Mouse (Mus musculus): ENCODE data around the gene Car11.

The Car11 gene

GRCm38 (mm10) chr7:45709677-45710355 is 10.2 kb downstream of the Car11 start:
- no peak for DNase-seq (ENCODE audit: extremely low read depth, low read depth, low spot score)

GRCm38 (mm10) chr7:45710477-45711191 is 11.0 kb downstream of the Car11 start:
- no peak for DNase-seq (ENCODE audit: extremely low read depth, low read depth, low spot score)

- no peak for DNase-seq (ENCODE audit: extremely low read depth, low read depth, low spot score)
These were observed 11.8 kb downstream of the Car11 start for GRCm38 (mm10) chr7:45711316-45712021.

GRCm38 (mm10) chr7:45712022-45712757 is 12.5 kb downstream of the Car11 start:
- no peak for DNase-seq (ENCODE audit: extremely low read depth, low read depth, low spot score)

GRCm38 (mm10) chr7:45713396-45713795 is 13.8 kb downstream of the Car11 start:
- DNase-seq (ENCODE audit: extremely low read depth, low read depth, low spot score), result no peak

GRCm38 (mm10) chr7:45713881-45714520 is 14.4 kb downstream of the Car11 start:
- no peak for DNase-seq (ENCODE audit: extremely low read depth, low read depth, low spot score)

GRCm38 (mm10) chr7:45714630-45715089 is 15.0 kb downstream of the Car11 start:
- DNase-seq (ENCODE audit: extremely low read depth, low read depth, low spot score), result no peak

GRCm38 (mm10) chr7:45715090-45715708 is 15.6 kb downstream of the Car11 start, which contains the start of gene Rpl18:
Gene Rpl18, plus strand, starts transcription at chr7:45715457.
- DNase-seq (ENCODE audit: extremely low read depth, low read depth, low spot score), result no peak

GRCm38 (mm10) chr7:45715741-45716459 is 16.3 kb downstream of the Car11 start:
- DNase-seq (ENCODE audit: extremely low read depth, low read depth, low spot score), result no peak

- DNase-seq (ENCODE audit: extremely low read depth, low read depth, low spot score), result no peak
These were observed 16.8 kb downstream of the Car11 start for GRCm38 (mm10) chr7:45716460-45716857.

- DNase-seq (ENCODE audit: extremely low read depth, low read depth, low spot score), result no peak
These were observed 17.6 kb downstream of the Car11 start for GRCm38 (mm10) chr7:45716952-45717917.

GRCm38 (mm10) chr7:45717918-45718297 is 18.3 kb downstream of the Car11 start, which contains the start of gene Sphk2:
Gene Sphk2, minus strand, starts transcription at chr7:45718002.
- no peak for DNase-seq (ENCODE audit: extremely low read depth, low read depth, low spot score)

- DNase-seq (ENCODE audit: extremely low read depth, low read depth, low spot score), result no peak
These were observed 18.7 kb downstream of the Car11 start for GRCm38 (mm10) chr7:45718331-45718730.

- no peak for DNase-seq (ENCODE audit: extremely low read depth, low read depth, low spot score)
These were observed 19.5 kb downstream of the Car11 start for GRCm38 (mm10) chr7:45719180-45719579.

- DNase-seq (ENCODE audit: extremely low read depth, low read depth, low spot score), result no peak
These were observed 20.2 kb downstream of the Car11 start for GRCm38 (mm10) chr7:45719738-45720412.

GRCm38 (mm10) chr7:45720413-45721233 is 21.0 kb downstream of the Car11 start, which contains the start of gene Fam83e:
Gene Fam83e, plus strand, starts transcription at chr7:45721212.
- no peak for DNase-seq (ENCODE audit: extremely low read depth, low read depth, low spot score)

- no peak for DNase-seq (ENCODE audit: extremely low read depth, low read depth, low spot score)
These were observed 21.6 kb downstream of the Car11 start for GRCm38 (mm10) chr7:45721234-45721571.

Data from fat pad, adult 2 months (tissue).